Mouse (Mus musculus): Measurements from ENCODE around the gene Gm17606. TPM values are rescaled to one million over a fixed set of nuclear protein-coding genes. Genes with fewer than 3 reads are reported as not detected.

Gm17606 gene
- total and polyA plus RNA-seq, 3 experiments, result 2.5 TPM; not detected in 2

DNA sequence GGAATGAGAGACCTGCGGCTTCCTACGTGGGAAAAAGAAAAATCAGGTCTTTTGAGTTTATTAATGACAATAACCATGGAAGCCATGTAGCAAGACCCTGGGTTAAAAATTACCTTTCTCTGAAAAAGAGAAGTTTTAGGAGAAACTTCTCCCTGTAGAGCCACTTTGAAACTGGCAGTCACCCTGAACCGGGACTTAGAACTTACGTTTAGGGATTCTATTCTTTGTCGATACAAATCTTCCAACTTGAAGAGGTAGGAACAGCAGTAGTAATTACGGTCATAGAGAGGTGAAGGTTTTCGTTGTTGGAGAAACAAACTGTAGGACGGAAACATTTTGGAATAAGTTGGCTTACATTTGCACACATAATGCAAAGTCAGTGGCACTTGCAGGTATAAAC lies 46.5 kb downstream of the Gm17606 start:
- Histone ChIP-seq H3K4me1 (ENCODE audit: control insufficient read depth in 1 of 2, insufficient read depth in 2 of 2) (peaks cover 2 to 44% of the 10 kb centered on the region in 2 experiments; a peak in 3 of 4 replicates), H3K4me2 (ENCODE audit: insufficient read depth, low read depth, poor library complexity, severe bottlenecking) (peak overlapping the region; percentile 89), H3K4me3 (replicated peaks in 1 of 3; ENCODE audit: low read depth in 2 of 3, low read length in 2 of 3, poor library complexity in 1 of 3) (peak overlapping the region; percentile 81 to 98 (median 82)), H3K9ac (ENCODE audit: insufficient read depth, low read depth) (peak overlapping the region; percentile 99), H3K36me3 (replicated peaks in 1 of 2; ENCODE audit: control insufficient read depth in 1 of 2, insufficient read depth in 1 of 2, low read length in 1 of 2) (peaks cover 29 to 49% of the 10 kb centered on the region in 2 experiments), H3K9me3 (replicated peaks; ENCODE audit: low read length) (no peaks in the 10 kb centered on the region), H3K79me2 (replicated peaks; ENCODE audit: control insufficient read depth, extremely low read depth, insufficient read depth, poor library complexity, severe bottlenecking) (peaks cover 58% of the 10 kb centered on the region), H3K27ac (ENCODE audit: insufficient read depth, low read depth) (no peak overlapping the region), H3K27me3 (replicated peaks) (no peaks in the 10 kb centered on the region)
- in situ Hi-C loops (cut with MboI; ENCODE audit: low pct_ligation_motif_present, low pct_unique_long_range_greater_than_20kb, low sequenced_read_pairs) (no loop called here), dilution Hi-C loops (cut with MboI; ENCODE audit: extremely low pct_ligation_motif_present, extremely low pct_unique_long_range_greater_than_20kb, low sequenced_read_pairs) (no loop called here)
- peak; percentile 6; the same call in 1 of the 2 replicates for TF ChIP-seq SIN3A (IDR thresholded peaks at IDR 0.05; ENCODE audit: low read length)
- 0 out of 2 replicates have a peak, but pooled peaks have one; percentile 4 for TF ChIP-seq ETS1 (conservative IDR thresholded peaks at IDR 0.05; ENCODE audit: low read depth, low read length)
- no peak for TF ChIP-seq NRF1 (IDR thresholded peaks at IDR 0.05; ENCODE audit: low read depth, low read length)
- no peak for TF ChIP-seq MAZ (IDR thresholded peaks at IDR 0.05; ENCODE audit: low read depth, low read length)
- TF ChIP-seq BHLHE40 (IDR thresholded peaks at IDR 0.05; ENCODE audit: low read depth, low read length), result no peak
- peak; percentile 17 for DNase-seq (ENCODE audit: extremely low read depth)

DNA sequence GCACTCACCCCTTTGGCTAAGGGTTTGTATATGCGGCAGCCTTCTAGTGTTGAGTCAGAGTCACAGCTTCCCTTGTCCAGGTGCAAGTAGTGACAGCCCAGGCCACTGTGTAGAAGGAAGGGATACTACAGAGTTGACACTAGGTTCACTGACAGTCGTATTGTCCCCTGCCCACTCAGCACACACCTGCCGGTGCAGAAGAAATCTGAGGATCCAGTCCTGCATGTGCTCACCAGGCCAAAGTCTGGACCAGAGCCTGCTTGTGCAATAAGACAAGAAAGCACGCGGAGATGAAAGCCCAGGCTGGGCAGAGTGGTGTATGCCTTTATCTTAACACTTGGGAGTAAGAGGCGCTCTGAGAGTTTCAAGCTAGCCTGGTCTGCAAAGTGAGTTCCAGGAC lies 54.3 kb downstream of the Gm17606 start:
- H3K27me3 ChIP-seq (replicated peaks), result no peaks in the 10 kb centered on the region
- no peak for DNase-seq (ENCODE audit: extremely low read depth)
- H3K4me3 ChIP-seq (replicated peaks in 1 of 3; ENCODE audit: low read depth in 2 of 3, low read length in 2 of 3, poor library complexity in 1 of 3), result no peak overlapping the region
- in situ Hi-C loops (cut with MboI; ENCODE audit: low pct_ligation_motif_present, low pct_unique_long_range_greater_than_20kb, low sequenced_read_pairs), result no loop called here
- TF ChIP-seq ZKSCAN1 (IDR thresholded peaks at IDR 0.05; ENCODE audit: borderline replicate concordance, low read depth, low read length) (no peak), JUN (IDR thresholded peaks at IDR 0.05; ENCODE audit: insufficient read depth, low read depth, low read length) (no peak), EP300 (IDR thresholded peaks at IDR 0.05; ENCODE audit: low read length) (no peak), NELFE (IDR thresholded peaks at IDR 0.05; ENCODE audit: low read depth, low read length) (no peak), UBTF (IDR thresholded peaks at IDR 0.05; ENCODE audit: low read depth, low read length) (no peak), SMC3 (IDR thresholded peaks at IDR 0.05; ENCODE audit: low read depth, low read length) (no peak), IRF4 (IDR thresholded peaks at IDR 0.05; ENCODE audit: low read depth, low read length) (no peak), USF2 (conservative IDR thresholded peaks at IDR 0.05; ENCODE audit: low read depth, low read length) (no peak), RCOR1 (conservative IDR thresholded peaks at IDR 0.05; ENCODE audit: low read depth, low read length) (no peak), CTCF (conservative IDR thresholded peaks at IDR 0.05 in 1 of 2, IDR thresholded peaks at IDR 0.05 in 1 of 2; ENCODE audit: low read depth in 2 of 2, low read length in 2 of 2) (no peak), JUND (conservative IDR thresholded peaks at IDR 0.05; ENCODE audit: low read depth, low read length) (no peak), ZMIZ1 (IDR thresholded peaks at IDR 0.05; ENCODE audit: low read depth, low read length) (no peak), MYC (IDR thresholded peaks at IDR 0.05; ENCODE audit: low read depth, low read length) (no peak), CHD2 (IDR thresholded peaks at IDR 0.05; ENCODE audit: low read length) (no peak), TCF12 (IDR thresholded peaks at IDR 0.05; ENCODE audit: low read depth, low read length) (no peak), ELF1 (IDR thresholded peaks at IDR 0.05; ENCODE audit: low read depth, low read length) (no peak)
- no peak overlapping the region for H3K27ac ChIP-seq (ENCODE audit: insufficient read depth, low read depth)
- no peak overlapping the region for H3K4me2 ChIP-seq (ENCODE audit: insufficient read depth, low read depth, poor library complexity, severe bottlenecking)
- peaks cover 0 to 1% of the 10 kb centered on the region in 2 experiments; a peak in 2 of 4 replicates for H3K4me1 ChIP-seq (ENCODE audit: control insufficient read depth in 1 of 2, insufficient read depth in 2 of 2)
- no peak overlapping the region for H3K9ac ChIP-seq (ENCODE audit: insufficient read depth, low read depth)
- no peaks in the 10 kb centered on the region for H3K9me3 ChIP-seq (replicated peaks; ENCODE audit: low read length)
- dilution Hi-C loops (cut with MboI; ENCODE audit: extremely low pct_ligation_motif_present, extremely low pct_unique_long_range_greater_than_20kb, low sequenced_read_pairs), result no loop called here
- peaks cover 27 to 39% of the 10 kb centered on the region in 2 experiments for H3K36me3 ChIP-seq (replicated peaks in 1 of 2; ENCODE audit: control insufficient read depth in 1 of 2, insufficient read depth in 1 of 2, low read length in 1 of 2)
- H3K79me2 ChIP-seq (replicated peaks; ENCODE audit: control insufficient read depth, extremely low read depth, insufficient read depth, poor library complexity, severe bottlenecking), result no peaks in the 10 kb centered on the region

Measured in CH12.LX (cell line).